Mouse (Mus musculus): ENCODE measurements around the gene Keap1. TPM values are rescaled to one million over a fixed set of nuclear protein-coding genes. Genes with fewer than 3 reads are reported as not detected.
"Not testable (repeated sequence)": the region's sequence is repeated elsewhere in the genome, so short reads cannot be mapped to it uniquely, and the experiment has no call there.

The Keap1 gene
- polyA plus RNA-seq, 1 experiment, result 55.4 TPM

GRCm38 (mm10) chr9:21196521-21197433 is 42.4 kb downstream of the Keap1 start:
- H3K4me1 ChIP-seq (ENCODE audit: control insufficient read depth, insufficient read depth, insufficient read length), result peaks cover 29% of the 10 kb centered on the region
- DNase-seq (ENCODE audit: low read depth in 1 of 2, low spot score in 2 of 2), result no peak
- H3K36me3 ChIP-seq (ENCODE audit: control insufficient read depth, insufficient read depth, low read length), result no peaks in the 10 kb centered on the region
- 0 out of 2 replicates have a peak overlapping the region, but pooled peaks have one; percentile 16 for H3K27ac ChIP-seq (ENCODE audit: insufficient read depth, low read length)
- H3K27me3 ChIP-seq (ENCODE audit: control insufficient read depth, insufficient read depth, low read length), result no peaks in the 10 kb centered on the region
- TF ChIP-seq POLR2A (IDR thresholded peaks at IDR 0.05; ENCODE audit: low read depth, low read length) (no peak), CTCF (IDR thresholded peaks at IDR 0.05; ENCODE audit: extremely low read depth, insufficient read depth, insufficient read length, insufficient replicate concordance) (no peak)
- WGBS, result 77% methylated on average over 18 of the region's 19 CpGs
- H3K4me3 ChIP-seq (ENCODE audit: extremely low read depth, insufficient read depth, insufficient read length), result 0 out of 2 replicates have a peak overlapping the region, but pooled peaks have one; percentile 28

GRCm38 (mm10) chr9:21195736-21196505 is 43.2 kb downstream of the Keap1 start:
- H3K4me1 ChIP-seq (ENCODE audit: control insufficient read depth, insufficient read depth, insufficient read length), result peaks cover 29% of the 10 kb centered on the region
- DNase-seq (ENCODE audit: low read depth in 1 of 2, low spot score in 2 of 2), result peak in 1 of 2 experiments; percentile 38
- H3K36me3 ChIP-seq (ENCODE audit: control insufficient read depth, insufficient read depth, low read length); H3K27me3 ChIP-seq (ENCODE audit: control insufficient read depth, insufficient read depth, low read length); H3K4me3 ChIP-seq (ENCODE audit: extremely low read depth, insufficient read depth, insufficient read length): not testable (repeated sequence)
- H3K27ac ChIP-seq (ENCODE audit: insufficient read depth, low read length), result peak overlapping the region; percentile 31; the same call in 1 of the 2 replicates
- 55% methylated on average over 7 of the region's 7 CpGs for WGBS

GRCm38 (mm10) chr9:21194787-21195493 is 44.2 kb downstream of the Keap1 start:
- Histone ChIP-seq H3K27me3 (ENCODE audit: control insufficient read depth, insufficient read depth, low read length) (no peaks in the 10 kb centered on the region), H3K36me3 (ENCODE audit: control insufficient read depth, insufficient read depth, low read length) (no peaks in the 10 kb centered on the region), H3K4me3 (ENCODE audit: extremely low read depth, insufficient read depth, insufficient read length) (no peak overlapping the region), H3K27ac (ENCODE audit: insufficient read depth, low read length) (peak overlapping the region; percentile 41), H3K4me1 (ENCODE audit: control insufficient read depth, insufficient read depth, insufficient read length) (peaks cover 26% of the 10 kb centered on the region)
- 73% methylated on average over 4 of the region's 4 CpGs for WGBS
- TF ChIP-seq POLR2A (IDR thresholded peaks at IDR 0.05; ENCODE audit: low read depth, low read length) (no peak; the same call in 1 of the 2 replicates), CTCF (IDR thresholded peaks at IDR 0.05; ENCODE audit: extremely low read depth, insufficient read depth, insufficient read length, insufficient replicate concordance) (no peak)
- DNase-seq (ENCODE audit: low read depth in 1 of 2, low spot score in 2 of 2), result peak; percentile 49 to 65

GRCm38 (mm10) chr9:21193786-21194185 is 45.4 kb downstream of the Keap1 start:
- no peaks in the 10 kb centered on the region for H3K36me3 ChIP-seq (ENCODE audit: control insufficient read depth, insufficient read depth, low read length)
- H3K27ac ChIP-seq (ENCODE audit: insufficient read depth, low read length), result no peak overlapping the region
- no peak overlapping the region for H3K4me3 ChIP-seq (ENCODE audit: extremely low read depth, insufficient read depth, insufficient read length)
- H3K27me3 ChIP-seq (ENCODE audit: control insufficient read depth, insufficient read depth, low read length), result no peaks in the 10 kb centered on the region
- DNase-seq (ENCODE audit: low read depth in 1 of 2, low spot score in 2 of 2), result no peak
- TF ChIP-seq POLR2A (IDR thresholded peaks at IDR 0.05; ENCODE audit: low read depth, low read length), result no peak
- no peak for TF ChIP-seq CTCF (IDR thresholded peaks at IDR 0.05; ENCODE audit: extremely low read depth, insufficient read depth, insufficient read length, insufficient replicate concordance)
- peaks cover 26% of the 10 kb centered on the region for H3K4me1 ChIP-seq (ENCODE audit: control insufficient read depth, insufficient read depth, insufficient read length)
- 79% methylated on average over 3 of the region's 3 CpGs for WGBS

GRCm38 (mm10) chr9:21190670-21191069 is 48.5 kb downstream of the Keap1 start:
- DNase-seq (ENCODE audit: low read depth in 1 of 2, low spot score in 2 of 2), result no peak
- 82% methylated on average over 3 of the region's 3 CpGs for WGBS
- Histone ChIP-seq H3K4me3 (ENCODE audit: extremely low read depth, insufficient read depth, insufficient read length) (no peak overlapping the region), H3K27me3 (ENCODE audit: control insufficient read depth, insufficient read depth, low read length) (no peaks in the 10 kb centered on the region), H3K36me3 (ENCODE audit: control insufficient read depth, insufficient read depth, low read length) (no peaks in the 10 kb centered on the region), H3K27ac (ENCODE audit: insufficient read depth, low read length) (no peak overlapping the region), H3K4me1 (ENCODE audit: control insufficient read depth, insufficient read depth, insufficient read length) (peaks cover 10% of the 10 kb centered on the region; the same call in 1 of the 2 replicates)
- TF ChIP-seq POLR2A (IDR thresholded peaks at IDR 0.05; ENCODE audit: low read depth, low read length), result no peak
- TF ChIP-seq CTCF (IDR thresholded peaks at IDR 0.05; ENCODE audit: extremely low read depth, insufficient read depth, insufficient read length, insufficient replicate concordance), result no peak

- 49% methylated on average over 7 of the region's 7 CpGs for WGBS
- no peak overlapping the region for H3K27ac ChIP-seq (ENCODE audit: insufficient read depth, low read length)
- H3K4me3 ChIP-seq (ENCODE audit: extremely low read depth, insufficient read depth, insufficient read length), result no peak overlapping the region
- peak; percentile 11; the same call in 1 of the 2 replicates for TF ChIP-seq CTCF (IDR thresholded peaks at IDR 0.05; ENCODE audit: extremely low read depth, insufficient read depth, insufficient read length, insufficient replicate concordance)
- TF ChIP-seq POLR2A (IDR thresholded peaks at IDR 0.05; ENCODE audit: low read depth, low read length), result no peak
- H3K4me1 ChIP-seq (ENCODE audit: control insufficient read depth, insufficient read depth, insufficient read length), result peaks cover 5% of the 10 kb centered on the region; the same call in 1 of the 2 replicates
- H3K27me3 ChIP-seq (ENCODE audit: control insufficient read depth, insufficient read depth, low read length), result no peaks in the 10 kb centered on the region
- DNase-seq (ENCODE audit: low read depth in 1 of 2, low spot score in 2 of 2), result peak in 1 of 2 experiments; percentile 39
- H3K36me3 ChIP-seq (ENCODE audit: control insufficient read depth, insufficient read depth, low read length), result no peaks in the 10 kb centered on the region
These were observed 49.3 kb downstream of the Keap1 start for GRCm38 (mm10) chr9:21189905-21190304.
